Mouse (Mus musculus) colon, adult 2 months (tissue): Measurements from ENCODE around the gene Cdr2. TPM values are rescaled to one million over a fixed set of nuclear protein-coding genes. Genes with fewer than 3 reads are reported as not detected.

Source experiments
- polyA plus RNA-seq: library from polyadenylated mRNA; depleted of rRNA; stranded (reverse); fragments of >200 nt; gene quantifications from 2 replicates; pipeline ENCODE4 v1.2.3, GENCODE M21; 2012; rRNA removed

Cdr2 gene
- polyA plus RNA-seq = 11.5 and 17.6 TPM in 2 replicates

DNA sequence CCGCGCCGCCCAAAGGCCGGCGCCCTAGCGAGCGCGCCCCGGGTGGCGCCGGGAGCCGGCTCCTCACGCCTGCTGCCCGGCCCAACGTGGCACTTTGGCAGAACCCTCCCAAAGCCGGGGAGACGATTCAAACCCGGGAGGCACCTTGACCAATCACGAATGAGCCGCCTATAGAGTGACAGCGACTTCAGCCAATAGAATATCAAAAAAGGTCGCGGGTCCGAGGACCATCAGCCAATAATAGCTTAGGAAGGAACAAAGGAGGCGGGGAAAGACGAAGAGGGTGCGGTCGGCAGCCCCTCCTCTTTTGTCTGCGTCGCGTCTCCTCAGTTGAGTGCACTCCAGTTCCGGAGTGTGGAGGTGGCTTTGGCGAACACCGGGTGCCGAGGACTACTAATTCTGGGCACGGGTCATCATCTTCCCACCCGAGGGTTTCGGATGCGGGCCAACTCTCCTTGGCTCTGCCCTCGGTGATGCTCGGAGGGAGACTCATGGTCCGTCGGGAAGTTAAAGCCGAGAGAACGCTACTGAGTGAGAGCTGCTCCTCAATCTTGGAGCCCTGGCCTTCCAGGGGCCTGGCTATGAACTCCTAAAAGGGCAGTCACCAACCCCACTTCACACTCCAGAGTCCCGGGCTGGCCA lies at the start of gene Cdr2, which contains the start of gene Mfsd13b:
Cdr2 (minus strand) TSS at position 113 of the 642 bp plus-strand sequence.
Mfsd13b (plus strand) TSS at position 310 of the 642 bp plus-strand sequence.

DNA sequence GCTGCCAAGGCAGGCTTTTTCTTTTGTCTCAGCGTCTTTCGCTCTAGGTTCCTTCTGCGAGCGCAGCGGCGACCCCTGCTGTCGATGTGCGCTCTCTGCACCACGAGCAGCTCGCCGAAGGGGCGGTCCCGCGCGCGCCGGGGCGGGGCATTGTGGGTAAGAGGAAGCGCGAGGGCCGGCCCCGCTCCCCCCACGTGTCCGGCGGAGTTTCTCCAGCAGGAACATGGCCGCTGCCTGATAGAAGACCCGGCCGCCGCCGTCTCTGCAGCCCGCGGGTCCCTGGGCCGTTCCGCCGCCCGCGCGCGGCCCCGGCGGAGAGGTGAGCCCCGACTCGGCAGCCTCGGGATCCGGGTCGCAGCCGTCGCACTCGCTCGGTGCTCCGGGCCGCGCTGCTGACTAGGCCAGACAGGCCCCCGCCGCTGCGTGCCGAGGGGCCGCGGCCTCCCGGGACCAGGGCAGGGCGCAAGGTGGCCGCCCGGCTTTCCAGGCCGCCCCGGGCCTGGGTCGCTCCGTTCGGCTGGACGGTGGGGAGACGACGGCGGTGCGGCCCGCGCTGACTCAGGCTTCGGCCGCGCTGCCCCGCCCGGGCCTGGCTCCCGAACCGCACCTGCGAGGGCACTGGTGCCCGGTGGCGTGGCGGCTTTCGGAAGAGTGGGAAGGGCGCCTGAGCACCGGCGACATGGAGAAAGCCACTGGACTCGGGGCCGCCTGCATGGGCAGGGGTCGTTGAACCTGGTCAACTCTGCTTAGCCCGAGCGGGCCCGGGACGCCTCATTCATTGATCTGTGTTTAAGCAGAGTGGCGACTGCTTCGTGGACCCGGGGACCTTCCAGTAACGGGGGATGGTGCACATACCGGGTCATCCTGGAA lies 64.3 kb downstream of the Cdr2 start, which contains the start of gene Polr3e:
Polr3e (plus strand) TSS at position 153 of the 870 bp plus-strand sequence.

Other genes with a start within 250 kb of the Cdr2 start
- gene Vwa3a, start 243.0 kb downstream of the Cdr2 start, polyA plus RNA-seq = 0.08 and 0.10 TPM in 2 replicates
- gene Gm5737, start 169.9 kb downstream of the Cdr2 start, polyA plus RNA-seq = 0.08 TPM in 1 of 2 replicates, not detected in the other
- gene Eef2k, start 139.5 kb downstream of the Cdr2 start, polyA plus RNA-seq = 36.6 and 38.0 TPM in 2 replicates
- gene Polr3e, start 64.6 kb downstream of the Cdr2 start, polyA plus RNA-seq = 13.6 and 15.1 TPM in 2 replicates
- 0.20 and 0.95 TPM in 2 replicates for gene Mfsd13b, start 197 bp upstream of the Cdr2 start, polyA plus RNA-seq
- 34.3 and 38.2 TPM in 2 replicates for gene Mettl9, start 52.1 kb upstream of the Cdr2 start, polyA plus RNA-seq
- gene Igsf6, start 92.3 kb upstream of the Cdr2 start, polyA plus RNA-seq = 0.42 and 0.47 TPM in 2 replicates
- 0.06 TPM in 1 of 2 replicates, not detected in the other for gene Otoa, start 99.3 kb upstream of the Cdr2 start, polyA plus RNA-seq